8 mouse cellular contexts compared by ENCODE assay signal in genomic region chr4:22497221-22498101, GRCm38 (mm10). TPM values are rescaled to one million over a fixed set of nuclear protein-coding genes. Genes with fewer than 3 reads are reported as not detected.
DNase-seq lines count a peak whose midpoint lies in the region; ATAC-seq lines count a peak whose summit lies in the region.

No protein-coding gene starts in this region.

- no peak overlapping the region for H3K9ac ChIP-seq in kidney, embryonic 15.5 days
- H3K9ac ChIP-seq in embryonic facial prominence, embryonic 11.5 days (replicated peaks; ENCODE audit: low read length): no peak overlapping the region
- no peak overlapping the region for H3K9ac ChIP-seq in intestine, embryonic 15.5 days
- H3K9ac ChIP-seq in midbrain, embryonic 14.5 days (replicated peaks; ENCODE audit: low read length): peak overlapping the region; percentile 60

- WGBS in kidney, embryonic 15.5 days: 1% methylated on average over 34 of the region's 34 CpGs
- WGBS in embryonic facial prominence, embryonic 11.5 days: under 1% methylated on average over 34 of the region's 34 CpGs
- under 1% methylated on average over 34 of the region's 34 CpGs for WGBS in intestine, embryonic 15.5 days
- under 1% methylated on average over 34 of the region's 34 CpGs for WGBS in midbrain, embryonic 14.5 days

- H3K27ac ChIP-seq in kidney, embryonic 15.5 days: no peak overlapping the region
- no peak overlapping the region for H3K27ac ChIP-seq in embryonic facial prominence, embryonic 11.5 days (replicated peaks; ENCODE audit: low read depth, low read length)
- H3K27ac ChIP-seq in intestine, embryonic 15.5 days: no peak overlapping the region
- peak overlapping the region; percentile 87 for H3K27ac ChIP-seq in midbrain, embryonic 14.5 days (replicated peaks; ENCODE audit: low read depth, low read length)

- peak overlapping the region; percentile 14; the same call in 1 of the 2 replicates for H3K4me3 ChIP-seq in kidney, embryonic 15.5 days (replicated peaks)
- H3K4me3 ChIP-seq in embryonic facial prominence, embryonic 11.5 days (ENCODE audit: low read depth, low read length): peak overlapping the region; percentile 28
- peak overlapping the region; percentile 15 for H3K4me3 ChIP-seq in intestine, embryonic 15.5 days (replicated peaks)
- peak overlapping the region; percentile 49 for H3K4me3 ChIP-seq in midbrain, embryonic 14.5 days (replicated peaks; ENCODE audit: low read depth, low read length)

- peak; percentile 53 for ATAC-seq in kidney, embryonic 15.5 days (replicated peaks; ENCODE audit: low FRiP score)
- ATAC-seq in embryonic facial prominence, embryonic 11.5 days (replicated peaks; ENCODE audit: insufficient number of reproducible peaks, low FRiP score, low TSS enrichment, low read depth): peak; percentile 83
- peak; percentile 63 for ATAC-seq in intestine, embryonic 15.5 days
- peak; percentile 73 for ATAC-seq in midbrain, embryonic 14.5 days (ENCODE audit: low FRiP score, low TSS enrichment)
- ATAC-seq in inflammation-experienced regulatory T-cells, adult 6 months: no peak

- peaks cover 21% of the 10 kb centered on the region for H3K4me1 ChIP-seq in kidney, embryonic 15.5 days
- H3K4me1 ChIP-seq in embryonic facial prominence, embryonic 11.5 days (ENCODE audit: control insufficient read depth, insufficient read depth, low read length): peaks cover 2% of the 10 kb centered on the region; the same call in 1 of the 2 replicates
- peaks cover 7% of the 10 kb centered on the region; the same call in 1 of the 2 replicates for H3K4me1 ChIP-seq in intestine, embryonic 15.5 days (replicated peaks)
- H3K4me1 ChIP-seq in midbrain, embryonic 14.5 days (ENCODE audit: control insufficient read depth, insufficient read depth, low read length): peaks cover 11% of the 10 kb centered on the region; the same call in 1 of the 2 replicates

- no peaks in the 10 kb centered on the region for H3K36me3 ChIP-seq in kidney, embryonic 15.5 days
- no peaks in the 10 kb centered on the region for H3K36me3 ChIP-seq in embryonic facial prominence, embryonic 11.5 days (replicated peaks; ENCODE audit: control insufficient read depth, insufficient read depth, low read depth, low read length)
- H3K36me3 ChIP-seq in intestine, embryonic 15.5 days: no peaks in the 10 kb centered on the region
- no peaks in the 10 kb centered on the region for H3K36me3 ChIP-seq in midbrain, embryonic 14.5 days (ENCODE audit: control insufficient read depth, insufficient read depth, low read length)

- peak overlapping the region; percentile 46 for H3K4me2 ChIP-seq in kidney, embryonic 15.5 days
- H3K4me2 ChIP-seq in embryonic facial prominence, embryonic 11.5 days (ENCODE audit: low read depth, low read length): peak overlapping the region; percentile 42
- peak overlapping the region; percentile 51 for H3K4me2 ChIP-seq in intestine, embryonic 15.5 days (replicated peaks)
- H3K4me2 ChIP-seq in midbrain, embryonic 14.5 days (ENCODE audit: low read length): peak overlapping the region; percentile 76

- no peaks in the 10 kb centered on the region for H3K9me3 ChIP-seq in kidney, embryonic 15.5 days (replicated peaks)
- H3K9me3 ChIP-seq in embryonic facial prominence, embryonic 11.5 days (replicated peaks; ENCODE audit: control insufficient read depth, low read length): no peaks in the 10 kb centered on the region
- H3K9me3 ChIP-seq in intestine, embryonic 15.5 days: no peaks in the 10 kb centered on the region
- H3K9me3 ChIP-seq in midbrain, embryonic 14.5 days (ENCODE audit: control insufficient read depth, low read length): no peaks in the 10 kb centered on the region

- H3K27me3 ChIP-seq in kidney, embryonic 15.5 days: peaks cover 84% of the 10 kb centered on the region
- peaks cover 53% of the 10 kb centered on the region for H3K27me3 ChIP-seq in embryonic facial prominence, embryonic 11.5 days (ENCODE audit: control insufficient read depth, insufficient read depth, low read length)
- H3K27me3 ChIP-seq in intestine, embryonic 15.5 days (replicated peaks): peaks cover 65% of the 10 kb centered on the region
- H3K27me3 ChIP-seq in midbrain, embryonic 14.5 days (ENCODE audit: control insufficient read depth, insufficient read depth, low read length): no peaks in the 10 kb centered on the region

- no peak for DNase-seq in kidney, postnatal 14 days
- DNase-seq in embryonic facial prominence, embryonic 11.5 days (ENCODE audit: low spot score): no peak
- peak; percentile 73 for DNase-seq in midbrain, embryonic 14.5 days
- DNase-seq in urinary bladder, postnatal 10 days (ENCODE audit: low spot score): no peak
- DNase-seq in urinary bladder, postnatal 36 days (ENCODE audit: low spot score in 2 of 2): no peak

RNA-seq across cellular contexts. Expression of gene Pou3f2, which starts 9.3 kb away (rescaled TPM):
- polyA plus RNA-seq in kidney, embryonic 15.5 days (2015; fragmentation: Nextera tagmentation; extraction: Ambion mirVana): 0.05 TPM in 1 of 2 replicates, not detected in the other
- polyA plus RNA-seq in embryonic facial prominence, embryonic 11.5 days (2014; fragmentation: Nextera tagmentation; extraction: Ambion mirVana): 3.0 and 3.6 TPM in 2 replicates
- 0.04 and 0.09 TPM in 2 replicates for polyA plus RNA-seq in intestine, embryonic 15.5 days (2015; fragmentation: Nextera tagmentation; extraction: Ambion mirVana)
- polyA plus RNA-seq in midbrain, embryonic 14.5 days (2014; fragmentation: Nextera tagmentation; extraction: Ambion mirVana): 46.9 and 58.4 TPM in 2 replicates
- under 1 TPM in 2 of 3 experiments, not detected in 1; 0.05 to 0.09 TPM for polyA plus RNA-seq in inflammation-experienced regulatory T-cells, adult 6 months (2017; shearing (Covaris generic))

Comparison
In these comparisons a context has a peak if more than half of its experiments do, and no peak if none do; other contexts are left out.
1. RNA of gene Pou3f2, which starts 9.3 kb away (polyA plus RNA-seq): 46.9 to 58.4 TPM in midbrain, embryonic 14.5 days; 3.0 to 3.6 TPM in embryonic facial prominence, embryonic 11.5 days, 0.05 to 0.09 TPM in inflammation-experienced regulatory T-cells, adult 6 months, 0.05 TPM in kidney, embryonic 15.5 days and 0.04 to 0.09 TPM in intestine, embryonic 15.5 days; every median in the first group is over 10 times any median in the second.
2. Peak in every context shown above with its lines, with median percentiles within 50 percentile points of each other: H3K4me2 ChIP-seq and H3K4me3 ChIP-seq.